Mouse (Mus musculus): ENCODE measurements around the gene B230104I21Rik.

B230104I21Rik gene

DNA sequence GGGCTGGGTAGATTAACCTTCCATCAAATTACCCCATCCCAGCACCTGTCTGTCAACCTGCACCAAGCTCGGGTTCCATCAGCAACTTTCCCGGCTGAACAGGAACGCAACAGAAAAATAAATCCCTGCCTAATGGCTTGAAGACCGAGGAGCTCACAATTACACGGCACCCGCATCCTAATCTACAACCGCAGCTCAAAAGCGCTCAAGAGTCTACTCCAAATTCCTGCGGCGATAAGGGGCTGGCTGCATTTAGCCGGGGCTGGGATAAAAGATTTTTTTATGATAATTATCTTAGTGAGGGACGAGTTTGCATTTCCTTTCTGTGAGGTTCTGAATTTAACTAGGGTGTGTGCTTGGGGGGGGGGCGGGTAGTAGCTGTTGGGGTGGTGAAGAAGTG, 16.3 kb downstream of the B230104I21Rik start:
- no peak for DNase-seq

GRCm38 (mm10) chr4:154355408-154355807, 19.5 kb downstream of the B230104I21Rik start:
- DNase-seq, result no peak

GRCm38 (mm10) chr4:154358370-154358769, 22.4 kb downstream of the B230104I21Rik start:
- DNase-seq, result no peak

DNA sequence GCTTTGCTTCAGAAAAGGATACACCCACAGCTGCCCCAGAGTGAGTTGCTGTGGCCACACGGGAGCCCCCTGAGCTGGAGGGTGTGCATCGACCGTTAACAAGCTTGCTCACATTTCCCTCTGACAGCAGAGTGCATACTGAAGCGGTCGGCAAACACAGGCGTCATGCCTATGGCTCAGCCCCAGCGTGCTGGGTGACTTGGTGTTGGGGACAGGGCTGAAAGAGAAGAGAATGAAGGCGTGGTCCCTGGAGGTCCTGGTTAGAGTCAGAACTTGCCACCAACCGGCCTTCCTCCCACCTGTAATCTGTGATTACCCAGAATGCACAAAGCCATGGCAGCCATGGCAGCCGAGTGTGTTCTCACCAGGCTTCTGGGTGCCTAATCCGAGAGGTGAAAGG, 22.9 kb downstream of the B230104I21Rik start:
- no peak for DNase-seq

DNA sequence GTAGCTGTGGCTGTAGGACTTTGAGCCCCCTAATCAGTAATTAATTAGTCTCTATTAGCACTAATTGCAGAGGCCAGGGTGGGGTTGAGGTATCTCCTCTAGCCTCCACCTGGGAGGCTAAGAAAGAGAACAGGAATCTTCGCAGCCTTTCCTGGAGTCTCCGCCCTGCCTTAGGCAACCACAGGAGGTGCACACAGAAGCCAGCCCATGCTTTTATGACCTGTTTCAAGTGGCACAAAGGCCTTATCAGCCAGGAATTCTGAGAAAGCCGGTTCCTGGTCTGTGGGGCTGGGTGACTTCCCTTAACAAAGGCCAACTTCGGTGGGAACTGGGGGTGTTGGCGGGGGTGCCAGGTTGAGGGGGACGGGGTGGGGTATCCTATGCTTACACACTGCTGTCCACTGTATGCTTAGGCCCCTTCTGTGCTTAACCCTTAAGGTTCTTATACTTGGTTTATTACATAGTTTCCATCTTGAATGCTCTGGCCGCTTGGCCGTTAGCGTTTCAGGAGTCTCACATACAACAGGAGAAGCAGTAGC, 23.9 kb downstream of the B230104I21Rik start:
- no peak for DNase-seq

- no peak for DNase-seq
Observed at GRCm38 (mm10) chr4:154360441-154360840, 24.5 kb downstream of the B230104I21Rik start.

- no peak for DNase-seq
Observed at GRCm38 (mm10) chr4:154360850-154361249, 24.9 kb downstream of the B230104I21Rik start.

- no peak for DNase-seq
Observed at GRCm38 (mm10) chr4:154364752-154365151, 28.8 kb downstream of the B230104I21Rik start.

- DNase-seq, result no peak
Observed at GRCm38 (mm10) chr4:154366836-154367235, 30.9 kb downstream of the B230104I21Rik start.

GRCm38 (mm10) chr4:154369089-154369488, 33.2 kb downstream of the B230104I21Rik start:
- DNase-seq, result no peak

GRCm38 (mm10) chr4:154370841-154371240, 34.9 kb downstream of the B230104I21Rik start:
- DNase-seq, result no peak

GRCm38 (mm10) chr4:154371542-154372247, 35.8 kb downstream of the B230104I21Rik start:
- no peak for DNase-seq

DNA sequence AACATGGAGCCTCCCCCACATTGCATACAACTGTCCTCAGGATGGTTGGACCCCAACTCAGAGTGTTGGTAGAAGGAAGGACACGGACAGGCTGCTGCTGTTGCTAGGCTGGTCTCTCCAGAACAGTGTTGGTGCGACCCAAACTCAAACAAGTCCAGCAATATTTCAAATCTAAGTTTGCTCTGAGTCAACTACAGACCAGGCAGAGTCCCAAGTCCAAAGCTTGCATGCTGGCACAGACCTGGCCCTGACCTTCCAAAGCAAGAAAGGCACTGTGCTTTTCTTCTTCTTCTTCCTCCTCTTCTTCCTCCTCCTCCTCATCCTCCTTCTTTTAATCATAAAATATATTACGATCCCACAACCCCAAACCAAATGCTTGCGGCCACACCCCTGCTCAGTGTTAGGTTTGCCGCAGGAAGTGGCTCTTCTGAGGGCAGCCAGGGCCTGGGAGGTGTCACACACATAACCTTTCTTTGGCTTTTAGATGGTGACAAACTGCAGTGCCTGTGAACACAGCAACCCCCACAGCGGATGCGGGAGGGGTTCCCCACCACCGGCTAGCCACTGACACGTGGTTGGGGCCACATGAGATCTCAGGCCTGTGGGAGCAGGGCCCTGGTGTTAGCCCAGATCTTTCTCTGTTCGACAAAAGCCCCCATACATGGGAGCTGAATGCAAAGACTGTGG, 40.2 kb downstream of the B230104I21Rik start:
- DNase-seq, result peak in 1 of 2 experiments; percentile 12

GRCm38 (mm10) chr4:154378876-154379275, 42.9 kb downstream of the B230104I21Rik start:
- no peak for DNase-seq

- no peak for DNase-seq
Observed at GRCm38 (mm10) chr4:154385208-154385607, 49.3 kb downstream of the B230104I21Rik start.

DNA sequence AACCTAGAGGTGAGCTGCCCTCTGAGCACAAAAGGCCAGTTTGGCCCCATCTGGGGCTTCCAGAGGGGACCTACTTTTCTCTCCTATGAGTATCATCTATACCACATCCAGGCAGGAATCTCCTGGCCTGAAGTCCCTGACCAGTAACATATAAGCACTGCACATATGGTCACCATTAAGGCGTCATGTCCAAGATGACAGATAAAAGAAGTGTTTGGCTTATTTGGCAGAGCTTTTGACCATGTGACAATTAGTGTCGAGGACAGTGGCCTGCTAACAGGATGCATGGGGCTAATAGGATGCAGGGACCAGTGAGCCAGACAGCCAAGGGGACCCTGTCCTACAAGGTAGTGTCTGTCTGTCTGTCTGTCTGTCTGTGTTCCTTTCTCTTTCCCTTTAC, 50.0 kb downstream of the B230104I21Rik start:
- no peak for DNase-seq

DNA sequence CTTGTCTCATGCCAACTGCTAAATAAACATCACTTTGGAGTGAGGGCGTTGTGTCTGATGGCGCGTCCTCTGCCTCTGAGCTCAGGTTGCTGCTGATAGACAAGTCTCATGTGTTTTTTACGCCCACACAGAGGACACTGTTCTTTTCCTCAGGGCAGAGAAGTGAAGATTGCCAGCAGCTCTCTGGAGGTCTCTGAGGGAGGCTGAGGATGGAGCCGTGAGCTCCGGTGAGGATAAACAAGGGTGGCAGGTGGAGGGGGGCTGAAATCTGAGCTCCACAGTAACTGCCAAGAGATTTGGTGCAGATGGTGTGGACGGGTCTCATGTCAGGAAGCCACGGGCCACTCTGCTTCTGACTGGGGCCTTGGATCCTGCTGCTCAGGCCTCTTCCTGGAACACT, 50.9 kb downstream of the B230104I21Rik start:
- DNase-seq, result no peak

DNA sequence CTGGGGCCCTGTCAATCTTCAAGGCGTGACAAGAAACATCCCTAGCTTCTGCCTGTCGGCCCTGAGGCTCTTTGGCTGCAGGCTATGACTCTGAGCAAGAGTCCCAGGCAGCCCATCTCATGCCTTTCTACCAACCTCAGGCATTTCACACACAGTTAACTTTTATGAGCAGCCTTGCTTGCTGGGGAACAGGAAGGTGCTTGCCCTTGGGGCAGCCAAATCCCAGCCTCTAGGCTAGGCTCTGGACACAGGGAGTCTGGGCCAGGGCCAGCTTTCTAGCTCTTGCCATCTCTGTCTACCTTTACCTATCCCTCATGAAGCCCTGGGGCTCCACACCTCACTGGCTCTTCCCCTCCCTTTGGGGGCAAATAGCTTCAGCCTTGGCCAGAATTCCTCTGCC, 53.7 kb downstream of the B230104I21Rik start:
- no peak for DNase-seq

DNA sequence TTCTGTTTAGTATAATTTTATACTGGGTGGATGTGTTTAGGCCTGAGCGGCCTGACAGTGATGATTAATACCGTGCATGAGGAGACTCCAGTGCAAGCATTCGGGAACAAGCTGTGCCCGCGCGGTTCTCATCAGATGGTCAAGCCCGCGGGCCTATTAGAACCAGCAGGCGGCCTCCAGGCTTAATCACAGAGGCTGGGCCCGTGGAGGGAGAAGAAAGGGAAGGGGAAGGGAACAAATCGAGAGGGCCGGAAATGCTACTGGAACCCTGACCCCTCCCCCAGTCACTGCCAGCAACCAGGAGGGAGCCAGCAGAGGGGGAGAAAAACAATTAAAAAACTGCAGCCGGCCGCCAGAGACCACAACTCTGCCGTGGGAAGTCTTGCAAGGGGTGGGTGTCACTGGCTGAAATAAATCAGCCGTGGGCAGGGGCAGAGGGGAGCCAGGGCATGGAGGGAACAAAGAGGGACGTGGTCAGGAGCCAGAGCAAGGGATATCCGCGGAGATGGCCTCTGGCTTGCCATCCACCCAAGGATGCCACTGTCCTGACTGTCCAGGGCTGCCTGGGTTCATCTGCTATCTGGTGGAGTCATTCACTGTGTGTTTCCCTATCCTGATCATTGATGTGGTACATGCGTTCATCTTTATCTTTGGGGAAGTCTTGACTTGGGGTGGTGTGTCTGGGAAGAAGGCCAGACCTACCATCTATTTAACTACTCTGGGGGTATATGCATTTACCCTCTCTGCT, 54.6 kb downstream of the B230104I21Rik start:
- no peak for DNase-seq

DNA sequence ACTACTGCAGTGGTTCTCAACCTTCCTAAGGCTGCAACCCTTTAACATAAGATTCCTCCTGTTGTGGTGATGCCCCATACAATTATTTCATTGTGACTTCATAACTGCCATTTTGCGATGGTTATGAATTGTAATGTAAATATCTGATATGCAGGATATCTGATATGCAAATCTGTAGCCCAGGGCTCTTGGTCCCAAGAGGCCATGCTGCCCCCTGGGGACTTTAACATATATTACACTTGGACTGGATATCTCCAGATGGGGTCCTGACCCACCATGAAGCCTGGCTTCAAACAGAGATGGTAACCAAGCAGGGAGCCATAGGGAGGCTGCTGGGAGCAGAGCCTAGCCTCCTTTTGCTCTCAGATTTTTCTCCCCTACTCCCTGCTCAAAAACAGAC, 56.7 kb downstream of the B230104I21Rik start:
- no peak for DNase-seq

DNA sequence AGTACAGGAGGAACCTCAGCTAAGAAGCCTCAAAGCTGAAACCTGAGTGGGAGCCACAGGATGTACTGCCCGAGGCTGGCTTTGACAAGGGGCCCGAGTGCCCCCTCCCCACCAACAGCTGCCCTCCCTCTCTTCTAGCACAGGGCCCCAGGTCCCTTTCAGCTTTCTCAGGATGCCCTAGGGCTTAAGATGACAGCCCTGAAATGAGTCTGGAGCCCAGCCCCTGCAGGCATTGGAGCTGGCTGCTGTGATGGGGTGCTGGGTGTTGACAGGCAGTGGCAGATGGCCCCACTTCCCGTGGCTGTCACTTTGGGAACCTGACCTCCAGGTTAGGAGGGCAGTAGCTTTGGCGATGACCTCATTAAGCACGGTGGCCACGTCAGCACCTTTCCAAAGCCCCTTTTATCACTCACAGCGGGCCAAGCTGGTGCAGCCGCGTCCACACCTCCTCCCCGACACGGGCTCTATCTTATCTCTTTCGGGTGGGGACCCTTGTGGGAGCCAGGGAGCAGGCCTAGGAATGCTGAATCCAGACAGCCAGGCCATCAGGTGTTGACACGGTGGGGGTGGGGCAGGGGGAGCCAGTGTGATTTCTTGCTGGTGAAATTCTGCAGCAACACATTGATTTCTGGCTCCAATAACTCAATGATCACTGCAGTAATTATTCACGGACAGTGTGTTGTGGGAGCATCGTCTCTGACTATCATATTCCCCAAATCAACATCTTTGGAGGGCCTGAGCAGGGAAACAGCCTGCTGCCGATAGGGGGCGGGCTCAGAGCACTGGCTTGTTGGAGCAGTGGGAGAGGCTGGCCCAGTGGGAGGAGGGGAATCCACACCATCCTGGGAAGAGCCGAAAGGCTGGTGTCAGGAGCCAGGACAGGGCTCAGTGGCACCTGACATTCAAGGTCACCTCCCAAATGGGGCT, 57.5 kb downstream of the B230104I21Rik start:
- no peak for DNase-seq

DNA sequence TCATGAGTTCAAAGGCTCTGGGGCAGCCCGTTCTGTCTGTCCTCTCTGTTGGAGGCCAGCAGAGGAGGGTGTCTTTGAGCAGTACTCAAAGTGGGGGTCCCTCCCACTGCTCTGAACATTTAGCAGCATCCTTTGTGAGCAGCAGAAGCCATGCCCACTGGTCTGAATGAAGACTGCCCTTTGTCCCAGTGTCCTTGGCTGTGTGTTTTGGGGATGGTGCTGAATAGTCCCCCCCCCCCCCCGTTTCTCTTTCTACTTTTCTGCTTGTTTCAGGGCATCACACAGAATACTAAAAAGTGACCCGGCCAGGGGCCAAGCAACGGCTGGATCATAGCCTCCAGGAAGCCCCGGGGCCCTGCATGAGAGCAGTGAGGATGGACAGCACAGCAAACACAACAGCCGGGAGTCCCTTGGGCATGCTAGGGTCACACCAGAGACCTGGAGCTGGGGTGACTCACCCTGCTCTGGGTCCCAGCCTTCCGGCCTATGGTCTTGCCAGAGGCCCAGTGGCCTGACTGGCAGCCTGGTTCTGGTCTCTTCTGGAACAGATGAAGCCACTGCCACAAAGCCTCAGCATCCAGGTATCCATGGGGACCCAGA, 58.3 kb downstream of the B230104I21Rik start:
- DNase-seq, result no peak
